Mouse (Mus musculus): ENCODE measurements around the gene Frat2. TPM values are rescaled to one million over a fixed set of nuclear protein-coding genes. Genes with fewer than 3 reads are reported as not detected.
"Not testable (repeated sequence)": the region's sequence is repeated elsewhere in the genome, so short reads cannot be mapped to it uniquely, and the experiment has no call there.

Gene Frat2
- polyA plus RNA-seq, 1 experiment from 2014 or later, result 5.0 TPM

DNA sequence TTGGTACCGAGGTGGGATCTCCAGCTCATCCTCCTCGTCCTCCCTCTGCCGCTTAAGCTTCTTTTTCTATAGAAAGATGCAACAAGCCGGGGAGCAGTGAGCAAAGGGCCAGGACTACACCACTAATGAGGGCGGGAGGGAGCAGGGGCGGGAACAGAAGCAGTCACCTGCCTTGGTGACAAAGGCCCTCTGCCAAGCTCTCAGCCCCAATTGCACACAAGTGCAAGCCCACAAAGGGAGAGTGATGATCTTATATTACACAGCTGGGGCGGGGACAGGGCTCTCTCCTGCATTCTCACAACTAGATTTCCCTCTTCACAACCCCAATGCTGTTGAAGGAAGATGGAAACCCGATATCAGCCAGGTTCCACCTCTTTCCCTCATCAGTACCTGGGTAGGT, 18.8 kb upstream of the Frat2 start:
- H3K9ac ChIP-seq (replicated peaks), result no peak overlapping the region
- no peak overlapping the region for H3K27ac ChIP-seq
- no peak for ATAC-seq (ENCODE audit: insufficient number of reproducible peaks, insufficient read depth, low FRiP score, low TSS enrichment, low read depth)
- no peaks in the 10 kb centered on the region for H3K4me1 ChIP-seq (replicated peaks)
- peaks cover 86% of the 10 kb centered on the region for H3K36me3 ChIP-seq
- H3K9me3 ChIP-seq, result no peaks in the 10 kb centered on the region
- no peaks in the 10 kb centered on the region for H3K27me3 ChIP-seq
- H3K4me3 ChIP-seq (replicated peaks), result no peak overlapping the region
- 83% methylated on average over 8 of the region's 8 CpGs for WGBS
- no peak overlapping the region for H3K4me2 ChIP-seq

DNA sequence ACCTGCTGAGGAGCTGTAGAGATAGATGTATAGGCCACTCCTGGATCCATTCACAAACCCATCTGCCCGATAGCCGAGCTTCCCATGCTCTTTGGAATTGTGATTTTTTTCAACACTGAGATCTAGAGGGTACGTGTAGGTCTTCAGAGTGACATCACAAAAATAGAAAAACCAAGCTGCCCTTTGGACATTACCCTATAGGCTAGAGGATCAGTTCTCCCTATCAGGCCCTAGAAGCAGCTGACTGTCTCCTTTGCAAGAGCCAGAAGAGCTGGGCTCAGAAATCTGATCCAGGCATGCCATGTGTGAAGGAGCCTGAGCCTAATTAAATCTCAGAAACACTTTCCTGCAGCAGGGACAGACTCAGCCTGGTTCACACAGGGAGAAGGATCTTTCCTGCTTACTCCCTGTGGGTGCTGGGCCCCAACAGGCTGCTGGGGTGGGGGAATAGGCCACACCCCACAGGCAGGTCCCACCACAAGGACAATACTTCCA, 9.9 kb upstream of the Frat2 start:
- H3K36me3 ChIP-seq, result peaks cover 15% of the 10 kb centered on the region; the same call in 1 of the 2 replicates
- peaks cover 7% of the 10 kb centered on the region for H3K4me1 ChIP-seq (replicated peaks)
- H3K27ac ChIP-seq, result no peak overlapping the region
- H3K4me3 ChIP-seq (replicated peaks), result no peak overlapping the region
- H3K9me3 ChIP-seq, result no peaks in the 10 kb centered on the region
- ATAC-seq (ENCODE audit: insufficient number of reproducible peaks, insufficient read depth, low FRiP score, low TSS enrichment, low read depth), result no peak
- H3K27me3 ChIP-seq, result no peaks in the 10 kb centered on the region
- no peak overlapping the region for H3K9ac ChIP-seq (replicated peaks)
- no peak overlapping the region for H3K4me2 ChIP-seq
- 81% methylated on average over 3 of the region's 3 CpGs for WGBS

DNA sequence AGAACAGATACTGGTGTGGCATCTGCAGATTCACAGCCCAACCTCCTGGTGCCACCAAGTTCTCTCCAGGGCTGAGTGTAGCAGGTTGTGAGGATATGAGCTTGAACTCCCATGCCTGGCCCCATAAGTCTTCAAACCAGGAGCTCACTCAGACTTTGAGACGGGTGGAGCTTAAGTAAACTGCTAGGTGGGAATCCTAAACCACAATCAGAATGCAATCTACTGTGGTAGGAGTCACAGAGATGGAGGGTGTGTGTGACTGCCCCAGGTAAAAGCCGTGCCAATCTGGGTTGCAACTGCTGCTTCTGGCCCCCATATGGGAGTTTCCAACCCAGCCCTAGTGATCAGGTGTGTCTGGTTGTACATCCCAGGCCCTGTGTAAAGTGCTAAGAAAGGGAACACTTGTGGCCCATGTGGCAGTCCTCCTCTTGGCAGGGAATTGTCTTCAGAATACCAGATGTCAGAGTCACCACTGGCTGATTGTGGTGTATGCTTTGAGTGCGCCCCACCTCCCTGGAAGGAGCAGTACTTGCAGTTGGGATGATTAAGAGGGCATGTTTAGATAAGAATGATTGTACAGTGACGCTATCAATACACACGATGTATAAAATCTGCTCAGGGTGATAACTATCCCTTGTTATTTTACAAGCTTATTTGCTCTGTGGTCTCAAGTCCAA, 9.3 kb upstream of the Frat2 start:
- ATAC-seq (ENCODE audit: insufficient number of reproducible peaks, insufficient read depth, low FRiP score, low TSS enrichment, low read depth), result no peak
- Histone ChIP-seq H3K9ac (replicated peaks) (no peak overlapping the region), H3K4me2 (no peak overlapping the region), H3K4me3 (replicated peaks) (no peak overlapping the region), H3K27me3 (no peaks in the 10 kb centered on the region), H3K27ac (no peak overlapping the region), H3K9me3 (no peaks in the 10 kb centered on the region), H3K4me1 (replicated peaks) (peaks cover 7% of the 10 kb centered on the region), H3K36me3 (peaks cover 9% of the 10 kb centered on the region; the same call in 1 of the 2 replicates)
- WGBS, result 80% methylated on average over 5 of the region's 5 CpGs

DNA sequence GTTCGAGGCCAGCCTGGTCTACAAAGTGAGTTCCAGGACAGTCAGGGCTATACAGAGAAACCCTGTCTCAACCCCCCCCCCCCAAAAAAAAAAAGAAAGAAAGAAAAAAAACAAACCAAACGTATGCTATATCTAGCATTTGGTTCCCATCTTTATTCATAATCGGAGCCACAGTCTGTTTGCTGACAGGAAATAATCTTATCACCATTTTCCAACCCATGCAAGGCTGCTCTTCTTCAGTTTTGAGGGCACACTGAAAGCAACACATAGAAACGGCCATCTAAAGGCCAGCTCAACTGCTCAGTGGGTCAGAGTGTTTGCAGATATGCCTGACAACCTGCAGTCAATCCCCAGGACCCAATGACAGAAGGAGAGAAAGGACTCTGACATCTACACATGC, 4.5 kb upstream of the Frat2 start:
- Histone ChIP-seq H3K4me1 (replicated peaks) (peaks cover 15% of the 10 kb centered on the region), H3K9me3 (no peaks in the 10 kb centered on the region), H3K27me3 (no peaks in the 10 kb centered on the region; the same call in 1 of the 2 replicates), H3K36me3 (no peaks in the 10 kb centered on the region), H3K4me3 (replicated peaks) (no peak overlapping the region), H3K9ac (replicated peaks) (no peak overlapping the region), H3K4me2 (no peak overlapping the region), H3K27ac (no peak overlapping the region)
- no peak for ATAC-seq (ENCODE audit: insufficient number of reproducible peaks, insufficient read depth, low FRiP score, low TSS enrichment, low read depth)
- 89% methylated on average over 4 of the region's 4 CpGs for WGBS

GRCm38 (mm10) chr19:41850719-41851543, 3.0 kb upstream of the Frat2 start:
- Histone ChIP-seq H3K27me3 (peaks cover 12% of the 10 kb centered on the region), H3K9me3 (no peaks in the 10 kb centered on the region), H3K36me3 (no peaks in the 10 kb centered on the region), H3K27ac (peak overlapping the region; percentile 87), H3K9ac (replicated peaks) (no peak overlapping the region), H3K4me1 (replicated peaks) (peaks cover 26% of the 10 kb centered on the region), H3K4me3 (replicated peaks) (no peak overlapping the region), H3K4me2 (peak overlapping the region; percentile 20)
- no peak for ATAC-seq (ENCODE audit: insufficient number of reproducible peaks, insufficient read depth, low FRiP score, low TSS enrichment, low read depth)
- WGBS, result 28% methylated on average over 14 of the region's 14 CpGs

DNA sequence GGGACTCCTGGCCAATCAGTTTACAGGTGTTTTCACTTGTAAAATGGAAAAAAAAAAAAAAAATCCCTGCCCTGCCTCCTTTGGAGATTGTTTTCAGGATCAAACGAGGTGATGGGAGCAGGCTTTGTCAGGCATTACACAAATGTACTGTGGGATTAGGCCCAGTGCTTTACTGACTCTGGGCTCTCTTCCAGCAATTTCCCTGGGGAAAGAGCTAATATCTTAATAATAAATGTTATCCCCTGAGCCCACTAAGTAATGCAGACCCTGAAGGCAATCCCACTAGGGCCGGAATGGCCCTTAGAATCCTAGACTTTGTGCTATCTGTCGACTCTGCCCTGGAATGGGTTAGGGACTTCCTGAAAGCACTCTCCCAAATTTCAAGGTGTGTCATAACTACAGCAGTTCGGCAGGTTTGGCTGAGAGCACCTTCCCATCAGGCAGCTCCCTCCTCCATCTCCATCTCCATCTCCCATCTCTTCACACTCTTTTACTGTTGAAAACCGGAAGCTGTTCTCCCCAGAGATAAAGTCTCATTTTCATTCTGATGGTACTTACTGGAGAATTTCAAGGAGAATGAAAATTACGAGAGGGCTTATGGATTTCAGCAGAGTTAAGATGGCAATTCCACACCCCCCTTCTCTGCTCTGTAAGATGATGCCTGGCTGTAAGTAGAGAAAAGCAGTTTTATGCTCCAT, 2.2 kb upstream of the Frat2 start:
- Histone ChIP-seq H3K36me3 (no peaks in the 10 kb centered on the region), H3K4me3 (replicated peaks) (no peak overlapping the region), H3K4me2 (peak overlapping the region; percentile 20), H3K27ac (peak overlapping the region; percentile 87), H3K9ac (replicated peaks) (no peak overlapping the region), H3K9me3 (no peaks in the 10 kb centered on the region), H3K27me3 (peaks cover 19% of the 10 kb centered on the region), H3K4me1 (replicated peaks) (peaks cover 26% of the 10 kb centered on the region)
- 24% methylated on average over 6 of the region's 6 CpGs for WGBS
- no peak for ATAC-seq (ENCODE audit: insufficient number of reproducible peaks, insufficient read depth, low FRiP score, low TSS enrichment, low read depth)

DNA sequence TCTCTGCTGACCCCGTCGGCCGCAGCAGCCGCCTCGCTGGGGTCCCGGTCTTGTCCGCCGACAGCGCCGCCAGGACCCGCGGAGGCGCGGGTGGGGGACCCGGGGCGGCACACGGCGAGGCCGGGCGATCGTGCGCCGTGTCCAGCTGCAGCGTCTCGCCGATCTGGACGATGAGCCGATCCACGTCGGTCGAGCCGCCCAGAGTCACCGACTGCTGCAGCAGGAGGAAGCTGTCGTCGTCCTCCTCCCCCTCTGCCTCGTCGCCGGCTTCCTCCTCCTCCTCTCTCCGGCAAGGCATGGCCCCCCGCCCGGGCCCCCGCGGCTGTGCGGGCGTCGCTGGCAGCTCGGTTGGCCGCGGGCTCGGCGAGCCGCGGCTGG, 329 bp downstream of the Frat2 start:
- H3K4me3 ChIP-seq (replicated peaks), result peak overlapping the region; percentile 78
- H3K9me3 ChIP-seq, H3K36me3 ChIP-seq: not testable (repeated sequence)
- H3K27me3 ChIP-seq, result peaks cover 22% of the 10 kb centered on the region
- peak overlapping the region; percentile 74 for H3K9ac ChIP-seq (replicated peaks)
- H3K27ac ChIP-seq, result peak overlapping the region; percentile 80
- WGBS, result 0% methylated on average over 22 of the region's 53 CpGs
- peak overlapping the region; percentile 100 for H3K4me2 ChIP-seq
- peak; percentile 53 for ATAC-seq (ENCODE audit: insufficient number of reproducible peaks, insufficient read depth, low FRiP score, low TSS enrichment, low read depth)
- peaks cover 26% of the 10 kb centered on the region for H3K4me1 ChIP-seq (replicated peaks)

DNA sequence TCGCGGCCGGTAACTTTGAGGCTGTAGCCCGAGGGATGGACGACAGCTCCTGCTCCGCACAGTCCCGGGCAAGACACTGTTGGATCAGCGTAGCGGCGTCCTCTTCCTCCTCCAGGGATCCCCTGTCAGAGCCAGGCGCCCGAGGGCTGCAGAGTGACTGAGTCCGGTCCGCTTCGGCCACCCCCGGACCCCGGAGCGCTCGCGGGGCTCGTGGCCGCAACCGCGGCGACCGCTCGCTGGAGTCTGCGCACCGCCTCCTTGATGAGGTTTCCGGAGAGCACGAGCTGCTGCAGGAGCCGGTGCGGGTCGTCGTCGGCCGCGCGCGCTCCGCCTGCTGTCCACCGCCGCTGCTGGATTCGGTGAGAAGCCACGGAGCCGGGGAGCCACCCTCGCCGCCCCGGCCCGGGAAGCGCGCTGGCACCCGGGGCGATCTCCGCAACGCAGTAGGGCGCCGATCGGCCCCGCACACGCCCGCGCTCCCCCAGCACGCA, 796 bp downstream of the Frat2 start:
- Histone ChIP-seq H3K4me3 (replicated peaks) (peak overlapping the region; percentile 78), H3K27me3 (peaks cover 22% of the 10 kb centered on the region), H3K4me2 (peak overlapping the region; percentile 100), H3K4me1 (replicated peaks) (peaks cover 26% of the 10 kb centered on the region), H3K9ac (replicated peaks) (peak overlapping the region; percentile 74), H3K9me3 (no peaks in the 10 kb centered on the region), H3K27ac (peak overlapping the region; percentile 80), H3K36me3 (no peaks in the 10 kb centered on the region)
- no peak for ATAC-seq (ENCODE audit: insufficient number of reproducible peaks, insufficient read depth, low FRiP score, low TSS enrichment, low read depth)
- WGBS, result under 1% methylated on average over 64 of the region's 64 CpGs

GRCm38 (mm10) chr19:41846366-41847090, 1.4 kb downstream of the Frat2 start:
- Histone ChIP-seq H3K4me3 (replicated peaks) (peak overlapping the region; percentile 78), H3K9ac (replicated peaks) (peak overlapping the region; percentile 74), H3K27ac (peak overlapping the region; percentile 80; the same call in 1 of the 2 replicates), H3K4me1 (replicated peaks) (peaks cover 26% of the 10 kb centered on the region), H3K36me3 (no peaks in the 10 kb centered on the region), H3K9me3 (no peaks in the 10 kb centered on the region), H3K4me2 (peak overlapping the region; percentile 100), H3K27me3 (peaks cover 22% of the 10 kb centered on the region)
- no peak for ATAC-seq (ENCODE audit: insufficient number of reproducible peaks, insufficient read depth, low FRiP score, low TSS enrichment, low read depth)
- 19% methylated on average over 21 of the region's 21 CpGs for WGBS

DNA sequence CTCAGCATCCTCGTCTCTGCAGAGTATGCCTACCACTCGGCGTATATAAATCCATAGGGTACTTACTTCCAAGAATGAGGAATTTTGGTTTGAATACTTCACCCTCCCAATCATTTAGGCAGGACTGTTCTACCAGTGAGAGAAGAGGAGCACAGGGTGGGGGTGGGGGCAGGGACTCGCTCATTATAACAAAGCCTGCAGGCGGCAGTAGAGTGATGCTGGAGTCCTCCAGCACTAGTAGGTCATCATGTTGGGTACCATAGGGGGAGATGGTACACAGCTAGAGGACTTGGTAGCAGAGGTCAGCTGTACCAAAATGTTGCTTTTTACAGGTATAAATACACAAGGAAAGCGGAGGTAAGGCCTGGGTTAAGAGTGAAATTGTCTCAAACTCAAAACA, 3.6 kb downstream of the Frat2 start:
- Histone ChIP-seq H3K9me3 (no peaks in the 10 kb centered on the region), H3K9ac (replicated peaks) (no peak overlapping the region), H3K4me2 (no peak overlapping the region), H3K4me1 (replicated peaks) (peaks cover 11% of the 10 kb centered on the region; the same call in 1 of the 2 replicates), H3K27ac (no peak overlapping the region), H3K4me3 (replicated peaks) (no peak overlapping the region), H3K36me3 (no peaks in the 10 kb centered on the region), H3K27me3 (peaks cover 26% of the 10 kb centered on the region)
- no peak for ATAC-seq (ENCODE audit: insufficient number of reproducible peaks, insufficient read depth, low FRiP score, low TSS enrichment, low read depth)
- 83% methylated on average over 6 of the region's 6 CpGs for WGBS
